Mouse (Mus musculus) urinary bladder, postnatal 4 days (tissue): ENCODE measurements around the gene Fam219a.
A peak's percentile ranks its signal among the peaks of the same experiment; 100 is the strongest.

ENCODE experiments used
- DNase-seq, 2 experiments: peaks; one replicate each; pipeline ENCODE4 v3.0.0; 2021 to 2022; ENCODE audit warnings: low spot score in 2 of 2

The Fam219a gene

DNA sequence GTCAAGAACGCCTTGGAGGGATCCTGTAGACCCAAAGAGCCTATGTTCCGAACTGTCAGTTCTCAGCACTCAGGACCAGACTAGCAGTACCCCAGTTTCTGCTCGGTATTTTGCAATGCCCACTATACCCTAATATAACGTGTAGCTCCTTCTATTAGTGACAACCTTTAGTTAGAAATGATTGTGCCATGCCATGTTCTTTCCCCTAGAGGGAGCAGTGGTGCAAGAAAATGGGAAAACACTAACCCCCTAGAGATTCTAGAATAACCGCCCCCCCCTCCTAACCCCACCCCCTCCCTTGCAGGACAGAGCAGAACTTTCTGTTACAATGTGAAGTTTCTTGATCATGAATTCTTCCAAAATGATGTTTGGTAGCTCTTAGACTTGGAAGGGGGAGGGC lies 65.0 kb downstream of the Fam219a start:
- DNase-seq = no peak

DNA sequence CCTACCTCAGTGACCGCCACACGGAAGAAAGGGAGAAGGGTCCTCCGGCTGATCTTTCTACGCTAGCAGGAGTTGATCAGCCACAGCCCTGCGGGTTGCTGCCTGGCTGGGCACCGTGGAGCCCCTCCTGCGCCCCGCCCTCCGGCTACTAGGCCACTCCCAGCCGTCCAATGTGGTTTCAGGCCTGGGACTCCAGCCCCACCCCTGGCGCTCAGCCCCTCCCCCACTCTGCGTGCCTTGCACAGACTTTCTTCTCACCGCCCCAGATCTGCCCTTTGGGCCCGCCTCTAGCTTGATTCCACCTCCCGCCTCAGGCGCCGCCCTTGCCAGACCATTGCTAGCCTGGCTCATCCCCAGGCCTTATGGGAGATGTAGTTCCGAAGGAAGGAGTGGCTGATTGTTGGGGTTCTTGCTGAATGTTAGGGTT lies 66.3 kb downstream of the Fam219a start, which contains the start of gene AI464131:
Gene AI464131, minus strand, starts transcription at position 91 of the 427 bp plus-strand sequence.
- DNase-seq = peak; percentile 97 to 99

DNA sequence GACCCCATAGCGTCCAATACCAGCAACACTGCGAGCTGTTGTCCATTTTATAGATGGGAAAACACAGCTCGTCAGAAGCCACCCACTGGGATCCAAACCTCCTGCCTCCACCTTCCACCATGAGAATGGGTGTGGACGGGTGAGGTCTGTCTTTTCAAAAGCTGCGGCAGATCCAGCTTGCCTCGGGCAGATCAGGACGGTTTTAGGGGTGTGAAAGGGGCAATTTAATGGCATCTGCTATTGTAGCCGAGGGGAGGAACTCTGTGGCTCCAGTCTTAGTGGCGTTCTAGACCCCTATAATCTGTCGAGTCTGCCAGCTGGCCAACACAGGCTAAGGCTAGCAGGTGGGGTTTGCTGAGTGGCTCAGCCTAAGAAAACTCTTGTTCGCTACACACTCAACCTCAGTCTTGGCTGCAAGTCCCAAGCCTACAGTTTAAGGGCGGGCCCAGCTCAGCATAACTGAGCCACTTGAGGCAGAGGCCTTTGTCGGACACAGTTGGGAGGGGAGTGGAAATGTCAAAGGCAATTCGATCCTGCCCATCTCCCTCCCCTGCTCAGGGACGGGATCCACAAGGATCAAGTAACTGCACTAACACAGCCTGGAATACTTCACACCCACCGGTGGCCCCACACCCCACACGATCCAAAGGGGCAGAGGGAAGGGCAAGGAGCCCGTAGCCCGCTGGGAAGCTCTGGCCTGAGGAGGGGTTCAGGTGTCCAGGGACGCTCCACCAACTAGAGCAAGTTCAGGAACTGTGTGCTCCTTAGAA lies 67.0 kb downstream of the Fam219a start:
- DNase-seq = peak in 1 of 2 experiments; percentile 34

DNA sequence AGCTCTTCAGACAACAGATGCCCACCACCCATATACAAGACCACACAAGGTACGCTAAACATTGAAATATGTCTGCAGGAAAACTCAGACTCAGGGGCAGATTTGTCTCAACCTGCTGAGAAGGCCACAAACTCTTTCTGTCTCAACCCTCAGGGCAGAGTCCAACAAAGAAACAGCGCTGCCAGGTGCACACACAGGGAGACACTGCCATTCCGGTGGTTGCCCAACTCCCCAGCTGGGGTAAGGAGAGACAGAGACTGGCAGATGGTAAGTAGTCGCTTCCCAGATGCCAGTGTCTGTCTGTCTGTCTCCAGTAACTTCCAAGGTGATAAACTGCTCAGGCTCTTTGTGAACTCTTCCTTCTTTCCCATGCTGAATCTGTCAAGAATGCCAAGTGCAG lies 68.6 kb downstream of the Fam219a start:
- DNase-seq = no peak

DNA sequence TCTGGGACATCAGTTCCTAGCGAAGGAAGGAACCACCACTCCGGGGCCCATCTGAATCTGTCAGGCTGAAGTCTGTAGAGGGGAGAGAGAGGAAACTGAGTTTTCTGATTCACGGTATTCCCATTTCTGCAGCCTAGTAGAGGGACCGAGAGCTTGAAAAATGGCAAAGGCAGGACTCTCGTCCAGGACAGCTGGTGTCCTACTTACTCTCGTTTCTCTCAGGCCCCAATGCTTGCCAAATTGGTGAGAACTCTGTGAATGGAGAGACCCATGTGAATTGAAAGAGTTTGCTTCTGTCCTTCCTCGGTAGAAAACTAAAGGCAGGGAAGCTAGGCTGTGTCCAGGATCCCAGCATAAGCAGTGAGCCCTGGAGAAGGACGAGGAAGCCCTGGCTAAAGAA lies 69.7 kb downstream of the Fam219a start:
- DNase-seq = no peak

DNA sequence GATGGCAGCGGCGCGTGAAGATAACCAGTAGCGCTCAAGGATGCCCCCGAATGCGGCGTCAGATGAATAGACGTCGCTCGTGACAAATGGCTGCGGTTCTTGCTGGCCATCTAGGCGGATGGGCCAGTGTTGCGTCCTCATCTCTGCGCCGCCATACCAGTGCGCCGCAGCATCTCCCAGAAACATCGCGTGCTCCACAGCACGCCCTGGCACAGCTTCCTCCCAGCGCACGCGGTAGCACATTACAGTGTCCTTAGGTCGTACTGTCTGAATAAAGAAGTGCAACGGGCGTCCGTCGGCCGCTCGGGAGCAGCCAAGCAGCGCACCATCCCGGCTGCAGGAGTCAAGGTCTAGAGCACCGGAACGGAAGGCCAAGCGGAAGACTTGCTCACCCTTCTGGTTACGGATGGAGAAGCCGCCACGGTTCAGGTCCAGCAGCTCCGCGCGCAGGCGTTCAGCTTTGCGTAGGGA lies 70.4 kb downstream of the Fam219a start:
- no peak for DNase-seq

DNA sequence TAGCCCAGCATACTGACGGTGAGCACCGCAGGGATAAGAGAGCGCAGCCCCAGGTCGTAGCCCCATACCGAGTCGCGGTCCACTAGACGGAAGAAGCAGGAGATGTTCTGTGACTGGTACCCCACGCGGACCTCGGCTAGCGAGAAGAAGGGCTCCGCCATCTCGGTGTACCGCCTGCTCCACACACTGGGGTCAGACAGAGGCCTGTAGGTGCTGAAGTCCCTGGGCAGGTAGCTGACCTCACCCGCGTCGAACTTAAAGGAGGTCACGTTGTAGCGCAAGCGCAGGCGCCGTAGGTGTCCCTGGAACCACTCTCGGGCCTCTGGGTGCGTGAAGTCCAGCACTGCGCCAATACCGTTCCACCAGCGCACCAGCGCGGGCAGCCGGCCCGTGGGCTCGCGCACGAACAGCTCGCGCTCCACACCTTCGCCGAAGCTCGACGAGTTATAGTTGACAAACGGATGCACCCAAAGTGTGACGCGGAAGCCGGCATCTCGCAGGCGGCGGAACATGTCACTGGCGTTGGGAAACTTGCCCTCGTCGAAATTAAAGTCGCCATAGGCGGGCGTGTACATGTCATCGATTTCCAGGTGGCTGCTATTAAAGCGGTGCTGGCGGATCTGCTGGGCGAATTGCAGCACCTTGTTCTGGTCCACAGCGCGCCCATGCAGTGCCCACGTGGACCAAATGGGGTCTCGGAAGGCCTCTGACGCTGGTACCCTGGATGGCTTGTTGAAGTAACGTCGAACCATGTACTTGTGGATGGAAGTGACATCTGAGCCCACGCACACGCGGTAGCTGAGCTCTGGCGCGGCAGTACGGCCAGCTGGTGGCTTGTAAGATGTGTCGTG lies 71.1 kb downstream of the Fam219a start:
- no peak for DNase-seq

DNA sequence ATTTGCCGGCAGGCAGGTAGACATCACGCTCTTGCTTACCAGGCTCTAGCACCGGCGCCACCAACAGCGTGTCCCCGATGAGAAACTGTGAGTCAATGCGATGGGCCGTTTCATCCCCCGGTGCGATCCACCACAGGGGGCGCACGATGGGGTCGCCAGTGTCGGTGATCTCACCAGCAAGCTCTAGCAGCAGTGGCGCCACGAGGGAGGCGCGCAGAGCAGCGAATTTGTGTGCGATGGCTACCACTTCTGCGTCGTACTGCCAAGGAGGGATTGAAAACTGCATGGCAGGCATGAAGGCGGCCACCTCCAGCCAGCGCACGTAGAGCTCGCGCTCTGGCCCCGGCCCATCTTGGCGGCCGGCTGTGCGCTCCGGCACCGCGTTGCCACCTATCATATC lies 71.8 kb downstream of the Fam219a start:
- DNase-seq = no peak

DNA sequence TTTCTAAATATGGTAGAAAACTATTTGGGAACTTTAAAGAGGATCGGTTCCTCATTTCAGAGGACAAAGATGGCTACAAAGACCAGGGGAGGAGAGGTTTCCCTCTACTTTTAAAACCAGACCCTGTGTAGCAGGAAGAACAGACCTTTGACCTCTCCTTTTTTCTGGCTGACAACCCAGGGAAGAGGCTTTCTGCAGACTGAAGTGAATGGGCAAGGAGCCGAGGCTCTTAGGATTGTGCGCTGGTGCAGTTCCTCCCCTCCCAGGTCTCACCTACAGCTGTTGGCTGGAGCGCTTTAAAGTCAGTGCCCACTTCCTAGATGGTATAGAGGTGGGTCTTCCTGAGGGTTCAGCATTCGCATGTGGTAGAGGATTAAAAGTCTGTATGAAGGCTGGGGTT lies 72.3 kb downstream of the Fam219a start:
- no peak for DNase-seq

DNA sequence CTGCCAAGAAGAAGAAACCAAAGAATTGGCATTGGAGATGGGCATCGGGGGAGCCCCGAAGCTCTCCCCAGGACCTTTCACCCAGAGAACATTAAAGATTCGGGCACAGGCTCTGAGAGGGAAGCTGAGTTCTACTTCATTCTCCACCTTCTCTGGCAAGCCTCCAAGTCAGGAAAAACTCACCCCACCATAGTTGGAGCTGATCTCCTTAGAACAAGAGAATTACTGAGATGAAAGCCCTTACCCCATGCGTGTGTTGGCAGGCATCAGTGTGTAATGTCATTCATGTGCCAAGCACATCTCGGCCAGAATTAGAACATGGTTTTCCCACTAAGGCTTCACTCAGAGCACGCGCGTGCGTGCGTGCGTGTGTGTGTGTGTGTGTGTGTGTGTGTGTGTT lies 73.5 kb downstream of the Fam219a start:
- DNase-seq = no peak

DNA sequence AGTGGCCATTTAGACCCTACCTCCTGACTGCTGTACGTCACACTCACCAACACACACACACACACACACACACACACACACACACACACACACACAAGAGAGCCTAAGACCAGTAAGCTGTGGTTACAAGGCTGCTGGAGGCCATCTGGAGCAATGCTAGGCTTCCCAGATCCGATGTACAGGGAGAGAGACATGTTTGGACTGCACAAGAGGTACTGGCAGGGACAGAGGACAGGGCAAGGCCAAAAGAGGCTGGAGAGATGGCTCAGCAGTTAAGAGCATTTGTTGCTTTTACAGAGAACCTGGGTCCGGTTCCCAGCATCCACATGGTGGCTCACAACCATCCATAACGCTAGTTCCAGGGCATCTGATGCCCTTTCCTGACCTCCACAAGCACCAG lies 74.3 kb downstream of the Fam219a start:
- DNase-seq = no peak

DNA sequence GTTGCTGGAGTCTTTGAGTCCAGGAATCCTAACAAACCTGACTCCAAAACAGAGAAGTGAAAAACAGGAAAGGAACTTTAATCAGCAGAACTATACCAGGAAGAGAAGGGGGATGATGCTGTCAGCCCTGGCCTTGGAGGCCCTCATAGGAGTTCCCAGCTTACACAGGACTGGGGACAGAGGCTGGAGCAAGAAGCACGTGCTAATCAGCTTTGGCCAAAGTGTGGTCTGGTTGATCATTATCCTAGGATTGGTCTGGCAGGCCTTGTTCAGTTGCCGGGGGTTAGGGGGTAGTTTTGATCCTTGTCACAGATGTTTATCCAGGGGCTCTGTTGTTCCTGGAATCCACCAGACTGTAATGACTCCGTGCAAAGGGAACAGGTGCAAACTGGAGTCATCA lies 75.0 kb downstream of the Fam219a start:
- no peak for DNase-seq

DNA sequence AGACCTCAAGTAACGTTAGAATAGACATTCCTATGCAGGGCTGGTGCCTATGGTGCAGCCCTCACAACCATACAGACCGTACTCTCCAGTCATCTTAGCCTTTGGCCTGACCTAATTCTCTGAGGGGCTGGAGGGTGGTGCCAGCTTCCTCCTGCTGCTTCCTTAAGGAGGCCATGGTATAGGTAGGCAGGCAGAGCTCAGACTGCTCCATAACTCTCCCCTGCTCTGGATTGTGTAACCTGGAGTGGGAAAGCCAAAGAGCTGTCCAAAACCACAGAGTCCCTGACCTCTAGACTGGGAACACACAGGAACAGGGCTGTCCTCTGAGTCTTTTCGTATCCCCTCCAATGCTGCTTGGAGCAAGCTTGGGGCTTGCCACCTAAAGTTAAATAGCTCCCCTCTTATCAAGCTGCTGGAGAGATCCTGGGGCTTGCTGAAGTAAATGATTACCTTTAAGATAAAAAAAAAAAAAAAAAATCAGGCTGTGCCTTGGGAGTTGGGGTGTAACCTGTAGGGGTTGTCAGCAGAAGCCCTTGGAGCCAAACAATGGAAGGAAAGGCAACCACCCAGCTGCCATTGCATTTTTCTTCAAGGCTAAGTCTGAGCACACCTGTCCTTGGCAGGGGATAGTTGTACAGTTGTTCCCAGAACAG lies 75.7 kb downstream of the Fam219a start:
- DNase-seq = no peak

DNA sequence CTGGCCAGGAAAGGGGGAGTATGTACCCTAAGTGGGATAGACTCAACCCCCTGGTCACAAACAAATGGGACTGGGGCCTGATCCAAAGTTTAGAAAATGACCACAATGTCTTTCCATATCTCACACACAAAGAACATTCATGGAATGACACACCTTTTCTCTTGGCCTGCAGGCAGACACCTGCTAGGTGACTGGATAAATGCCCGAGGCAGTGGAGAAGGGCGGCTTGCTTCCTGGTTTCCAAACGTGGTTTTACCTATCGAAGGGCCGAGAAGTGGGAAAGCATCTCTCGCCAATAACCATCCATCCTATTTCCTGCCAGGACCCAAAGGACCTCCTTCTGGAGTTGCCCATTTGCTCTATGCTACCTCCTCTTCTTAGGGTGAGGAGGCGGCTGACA lies 76.4 kb downstream of the Fam219a start:
- DNase-seq = no peak

DNA sequence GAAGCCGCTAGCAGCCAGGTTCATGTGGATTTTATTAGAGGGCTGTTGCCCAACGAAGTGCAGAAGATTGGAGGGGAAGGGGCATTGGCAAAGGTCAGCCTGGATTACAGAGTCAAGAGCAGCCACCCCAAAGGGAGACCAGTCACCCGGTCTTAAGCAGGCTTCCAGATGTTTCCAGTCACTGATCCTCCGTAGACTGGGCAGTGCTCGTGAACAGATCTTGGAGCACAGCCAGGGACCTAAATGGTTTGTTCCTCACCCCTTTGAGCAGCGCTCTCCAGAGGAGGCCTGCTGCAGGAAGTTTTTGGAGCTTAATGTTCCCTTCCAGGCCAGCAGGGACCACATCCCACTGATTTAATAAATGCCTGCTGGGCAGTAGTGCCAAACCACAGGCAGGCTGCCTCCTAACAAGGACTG lies 87.7 kb downstream of the Fam219a start:
- peak; percentile 69 for DNase-seq

DNA sequence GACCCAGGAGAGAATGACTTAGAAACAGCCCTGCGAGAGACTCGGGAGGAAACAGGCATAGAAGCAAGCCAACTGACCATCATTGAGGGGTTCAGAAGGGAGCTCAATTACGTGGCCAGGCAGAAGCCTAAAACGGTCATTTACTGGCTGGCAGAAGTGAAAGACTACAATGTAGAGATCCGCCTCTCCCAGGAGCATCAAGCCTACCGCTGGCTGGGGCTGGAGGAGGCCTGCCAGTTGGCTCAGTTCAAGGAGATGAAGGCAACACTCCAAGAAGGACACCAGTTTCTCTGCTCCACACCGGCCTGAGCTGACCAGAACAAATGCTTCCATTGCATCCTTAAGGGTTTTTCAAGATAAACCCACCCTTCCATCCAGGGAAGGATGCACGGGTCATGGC lies 89.1 kb downstream of the Fam219a start:
- peak in 1 of 2 experiments; percentile 75 for DNase-seq

DNA sequence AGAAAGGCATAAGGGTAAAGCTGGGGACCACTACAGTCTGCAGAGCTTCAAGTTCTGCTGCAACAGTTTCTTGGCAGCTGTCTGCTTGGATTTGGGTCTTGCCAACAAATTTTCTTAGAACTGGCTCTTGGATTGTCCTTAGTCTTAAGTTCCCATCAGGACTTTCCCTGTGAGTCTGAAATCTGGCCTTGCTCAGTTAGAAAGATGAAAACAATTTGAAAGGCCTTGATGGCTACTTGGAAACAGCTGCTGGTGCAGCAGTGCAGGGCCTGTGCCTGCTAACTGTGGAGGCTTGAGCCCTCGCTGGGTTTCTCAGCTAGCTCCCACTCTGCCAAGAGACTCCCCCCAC lies 89.9 kb downstream of the Fam219a start:
- peak in 1 of 2 experiments; percentile 45 for DNase-seq

DNA sequence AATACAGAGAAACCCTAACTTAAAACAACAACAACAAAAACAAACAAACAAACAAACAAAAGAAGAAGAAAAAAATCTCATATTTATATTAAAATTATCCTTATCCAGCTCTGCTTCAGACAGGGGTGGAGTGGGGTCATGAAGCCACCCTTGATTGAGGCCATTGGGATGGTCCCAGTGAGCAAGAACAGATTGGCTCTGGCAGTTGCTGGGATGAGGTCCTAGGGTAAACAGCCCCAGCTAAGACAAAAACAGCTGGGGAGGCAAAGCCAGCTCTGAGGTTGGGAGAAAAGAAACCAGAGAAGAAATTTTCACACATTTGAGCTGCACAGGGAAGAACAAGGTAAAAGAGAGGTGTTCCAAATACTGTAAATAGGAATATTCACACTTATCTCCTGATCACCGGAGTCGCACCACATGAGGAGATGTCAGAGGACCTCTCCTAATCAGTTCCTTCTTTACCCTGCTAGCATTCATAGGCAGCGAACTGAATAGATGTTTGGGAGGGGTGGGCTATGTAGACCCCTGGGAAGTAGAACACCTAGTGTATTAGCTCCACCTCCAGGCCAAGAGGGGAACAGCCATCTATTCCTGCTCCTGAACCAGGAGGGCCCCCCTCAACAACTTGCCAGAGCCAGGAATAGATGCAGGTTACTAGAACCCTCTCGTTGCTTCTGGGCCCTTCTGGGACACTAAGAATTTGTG lies 90.4 kb downstream of the Fam219a start:
- no peak for DNase-seq

DNA sequence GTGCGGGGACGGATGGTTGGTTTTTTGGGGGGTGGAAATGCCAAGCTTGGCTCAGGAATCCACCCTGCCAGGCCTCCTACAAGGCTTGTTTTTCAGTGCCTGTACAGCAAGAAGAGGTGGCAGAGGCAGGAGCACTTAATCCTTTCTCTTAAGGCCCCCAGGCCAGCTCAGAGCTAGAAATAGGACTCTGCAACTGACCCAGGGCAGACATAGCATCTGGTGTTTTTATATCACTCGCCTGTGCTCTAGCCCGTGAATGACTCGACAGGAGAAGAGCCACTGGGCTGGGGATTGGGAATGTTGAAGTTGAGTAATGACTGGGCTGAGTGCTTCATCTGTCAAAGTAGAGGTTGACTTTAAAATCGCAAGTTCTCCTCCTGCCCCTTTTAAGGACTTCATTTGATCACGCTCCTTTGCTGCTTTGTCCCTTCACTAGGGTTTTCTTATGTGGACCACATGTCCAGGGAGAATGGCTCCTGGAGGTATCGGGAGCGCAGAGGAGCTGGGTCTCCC lies 91.6 kb downstream of the Fam219a start:
- DNase-seq = no peak

DNA sequence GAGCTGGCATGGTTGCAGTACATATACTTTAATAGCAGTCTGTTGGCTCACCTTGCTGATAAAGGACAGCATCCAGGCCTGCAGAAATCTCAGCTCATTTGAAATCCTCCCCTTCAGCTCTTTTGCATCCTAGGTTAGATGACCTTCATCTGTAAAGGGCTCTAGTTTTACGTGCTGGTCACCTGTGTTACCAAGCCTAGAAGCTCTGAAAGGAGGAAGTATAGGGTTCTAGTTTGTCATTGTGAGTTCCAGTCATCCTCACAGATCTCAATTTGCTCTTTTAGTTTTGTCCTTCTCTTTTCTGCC lies 98.0 kb downstream of the Fam219a start:
- no peak for DNase-seq

DNA sequence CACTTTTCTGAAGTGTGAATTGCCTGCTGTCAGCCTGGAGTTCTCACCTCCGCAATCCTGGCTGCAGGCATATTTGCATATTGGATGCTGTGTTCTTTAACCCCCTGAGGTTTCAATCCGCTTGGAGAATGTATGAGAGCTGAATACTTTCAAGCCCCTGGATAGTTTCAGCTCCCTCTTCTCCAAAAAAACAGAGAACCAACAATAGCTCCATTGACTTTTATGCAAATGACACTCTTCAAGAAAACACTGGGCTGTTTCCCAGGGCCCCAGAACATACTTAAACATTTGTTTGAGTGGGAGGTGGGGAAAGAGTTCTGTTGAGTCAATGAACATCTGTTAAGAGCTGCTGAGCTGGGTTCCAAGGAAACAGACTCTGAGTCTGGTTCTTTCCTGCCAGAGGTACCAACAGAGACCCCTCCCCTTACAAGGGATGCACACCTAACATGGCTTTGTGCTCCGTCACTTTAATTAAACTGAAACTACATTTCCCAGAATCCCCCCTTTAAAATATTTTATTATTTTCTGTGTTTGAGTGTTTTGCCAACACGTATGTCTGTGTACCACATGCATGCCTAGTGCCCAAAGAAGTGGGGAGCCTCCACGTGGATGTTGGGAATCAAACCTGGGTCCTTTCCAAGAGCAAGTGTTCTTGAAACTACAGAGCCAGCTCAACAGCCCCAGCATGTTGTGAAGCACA lies 98.5 kb downstream of the Fam219a start:
- no peak for DNase-seq
